Mouse (Mus musculus): Measurements from ENCODE around the gene Ugt1a8.
"Not testable (repeated sequence)": the region's sequence is repeated elsewhere in the genome, so short reads cannot be mapped to it uniquely, and the experiment has no call there.

Gene Ugt1a8

GRCm38 (mm10) chr1:88158430-88158829 lies 70.8 kb downstream of the Ugt1a8 start:
- in situ Hi-C loops (cut with MboI; ENCODE audit: unreplicated experiment in 2 of 2), result no loop called here

- in situ Hi-C loops (cut with MboI; ENCODE audit: unreplicated experiment in 2 of 2), result no loop called here
Observed at GRCm38 (mm10) chr1:88165711-88166110, 78.1 kb downstream of the Ugt1a8 start, which contains the start of gene Ugt1a5. Gene Ugt1a5 (plus strand): TSS chr1:88166012.

- in situ Hi-C loops (cut with MboI; ENCODE audit: unreplicated experiment in 2 of 2), result not testable (repeated sequence)
Observed at GRCm38 (mm10) chr1:88172190-88172589, 84.6 kb downstream of the Ugt1a8 start.

- in situ Hi-C loops (cut with MboI; ENCODE audit: unreplicated experiment in 2 of 2), result no loop called here
Observed at GRCm38 (mm10) chr1:88179657-88180056, 92.0 kb downstream of the Ugt1a8 start.

DNA sequence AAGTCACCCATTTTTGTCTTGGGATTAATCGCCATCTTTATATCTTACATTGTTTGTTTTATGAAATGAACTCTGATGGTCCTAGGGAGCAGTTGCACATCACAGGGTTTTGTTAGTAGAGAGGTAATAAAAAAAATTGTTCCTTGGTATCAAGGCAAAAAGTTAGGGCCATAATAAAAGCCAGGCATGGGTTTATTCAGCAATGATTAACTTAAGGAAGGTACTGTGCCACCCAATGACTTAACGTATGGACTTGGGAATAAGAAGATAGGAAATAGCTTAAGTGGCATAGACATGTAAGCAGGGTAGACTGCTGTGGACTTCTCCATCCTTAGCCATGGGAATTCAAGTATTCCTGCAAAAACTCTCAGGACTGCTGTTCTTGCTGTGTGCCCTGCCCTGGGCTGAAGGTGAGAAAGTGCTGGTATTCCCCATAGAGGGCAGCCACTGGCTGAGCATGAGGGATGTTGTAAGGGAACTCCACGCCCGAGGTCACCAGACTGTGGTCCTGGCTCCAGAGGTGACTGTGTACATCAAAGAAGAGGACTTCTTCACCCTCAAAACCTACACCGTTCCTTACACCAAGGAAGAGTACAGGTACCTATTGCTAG lies 98.8 kb downstream of the Ugt1a8 start:
- in situ Hi-C loops (cut with MboI; ENCODE audit: unreplicated experiment in 2 of 2), result no loop called here

DNA sequence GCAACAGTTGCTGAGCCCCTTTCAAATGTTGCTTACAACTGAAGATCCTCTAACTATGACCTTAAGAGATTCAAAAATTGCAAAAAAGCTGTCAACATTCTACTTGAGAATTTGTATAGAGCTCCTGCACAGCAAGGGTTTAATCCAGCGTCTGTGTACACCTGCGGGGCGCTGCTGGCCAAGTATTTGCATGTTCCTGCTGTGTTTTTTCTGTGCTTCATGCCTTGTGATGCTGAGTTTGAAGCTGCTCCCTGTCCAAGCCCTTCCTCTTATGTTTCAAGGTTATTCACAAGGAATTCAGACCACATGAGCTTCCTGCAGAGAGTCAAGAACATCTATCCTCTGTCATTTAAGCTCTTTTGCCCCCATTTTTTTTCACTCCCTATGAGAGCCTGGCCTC lies 104.5 kb downstream of the Ugt1a8 start:
- in situ Hi-C loops (cut with MboI; ENCODE audit: unreplicated experiment in 2 of 2), result no loop called here

DNA sequence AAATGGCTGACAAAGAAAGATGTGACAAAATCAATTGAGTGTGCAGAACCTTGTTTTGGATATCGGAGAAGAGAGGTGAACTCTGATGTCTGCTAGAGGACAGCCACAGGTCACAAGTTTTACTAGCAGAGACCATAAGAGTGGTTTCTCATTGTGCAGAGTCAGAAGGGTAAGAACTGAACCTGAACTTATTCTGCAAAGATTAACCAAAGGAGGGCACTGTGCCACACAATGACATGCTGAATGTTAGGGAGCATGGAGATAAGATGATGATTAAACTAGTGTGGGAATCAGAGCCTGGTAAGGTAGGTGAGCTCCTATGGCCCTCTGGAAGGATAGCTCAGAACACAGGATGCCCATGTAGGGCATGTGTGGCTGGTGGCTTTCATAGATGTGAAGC lies 108.1 kb downstream of the Ugt1a8 start:
- in situ Hi-C loops (cut with MboI; ENCODE audit: unreplicated experiment in 2 of 2), result no loop called here

DNA sequence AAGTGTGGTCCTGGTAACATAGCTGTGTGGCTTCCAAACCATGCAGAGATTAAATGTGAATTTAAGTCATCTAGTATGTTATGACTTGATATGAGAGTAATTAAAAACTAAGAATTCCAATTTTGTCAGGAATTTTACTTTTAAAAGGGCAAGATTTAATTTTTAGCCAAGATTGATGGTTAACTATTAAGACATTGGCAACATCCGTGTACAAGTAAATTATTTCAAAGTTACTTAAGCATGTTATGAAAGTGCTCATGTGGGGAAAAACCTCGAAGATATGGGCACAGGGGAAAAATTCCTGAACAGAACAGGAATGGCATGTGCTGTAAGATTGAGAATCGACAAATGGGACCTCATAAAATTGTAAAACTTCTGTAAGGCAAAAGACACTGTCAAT lies 109.8 kb downstream of the Ugt1a8 start:
- in situ Hi-C loops (cut with MboI; ENCODE audit: unreplicated experiment in 2 of 2), result no loop called here

DNA sequence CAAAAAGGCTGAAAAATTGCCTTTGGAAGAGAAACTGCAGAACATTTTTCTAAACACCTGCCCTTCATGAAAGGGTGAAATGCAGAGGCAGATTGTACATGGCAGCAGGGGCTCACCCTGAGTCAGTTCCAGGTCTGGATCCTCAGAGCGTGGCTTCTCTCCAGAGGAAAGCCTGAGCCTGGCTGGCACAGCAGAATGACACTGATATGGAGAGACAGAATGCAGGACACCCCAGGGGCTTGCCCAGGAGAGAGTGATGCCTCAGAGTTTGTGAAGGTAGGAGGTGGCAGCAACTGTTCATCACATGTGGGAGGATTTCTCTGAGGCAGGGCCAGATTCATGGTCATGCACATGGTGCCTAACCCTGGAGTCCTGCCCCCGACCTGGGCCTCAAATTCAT lies 112.4 kb downstream of the Ugt1a8 start:
- in situ Hi-C loops (cut with MboI; ENCODE audit: unreplicated experiment in 2 of 2), result no loop called here

- in situ Hi-C loops (cut with MboI; ENCODE audit: unreplicated experiment in 2 of 2), result no loop called here
Observed at GRCm38 (mm10) chr1:88200456-88200855, 112.8 kb downstream of the Ugt1a8 start, which contains the start of gene Ugt1a2. Gene Ugt1a2 (plus strand): TSS chr1:88200601.

GRCm38 (mm10) chr1:88205294-88205922 lies 117.8 kb downstream of the Ugt1a8 start, which contains the start of gene Dnajb3:
Gene Dnajb3 (minus strand): TSS chr1:88205782.
- in situ Hi-C loops (cut with MboI; ENCODE audit: unreplicated experiment in 2 of 2), result no loop called here

- in situ Hi-C loops (cut with MboI; ENCODE audit: unreplicated experiment in 2 of 2), result no loop called here
Observed at GRCm38 (mm10) chr1:88206843-88207479, 119.3 kb downstream of the Ugt1a8 start.

DNA sequence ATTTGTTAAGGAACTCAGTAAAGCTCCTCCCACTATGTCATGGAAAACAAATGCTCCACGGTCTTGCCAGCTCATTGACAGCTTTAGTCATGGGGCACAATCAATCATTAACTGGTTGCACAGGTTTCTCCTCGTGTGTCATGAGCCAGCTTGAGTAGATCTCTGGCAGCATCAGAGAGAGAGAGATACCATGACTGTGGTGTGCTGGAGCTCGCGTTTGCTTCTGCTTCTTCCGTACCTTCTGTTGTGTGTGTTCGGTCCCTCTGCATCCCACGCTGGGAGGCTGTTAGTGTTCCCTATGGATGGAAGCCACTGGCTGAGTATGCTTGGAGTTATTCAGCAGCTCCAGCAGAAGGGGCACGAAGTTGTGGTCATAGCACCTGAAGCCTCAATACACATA lies 124.2 kb downstream of the Ugt1a8 start, which contains the start of gene Ugt1a1:
Gene Ugt1a1, plus strand, starts transcription at position 148 of the 400 bp plus-strand sequence.
- in situ Hi-C loops (cut with MboI; ENCODE audit: unreplicated experiment in 2 of 2), result no loop called here

- in situ Hi-C loops (cut with MboI; ENCODE audit: unreplicated experiment in 2 of 2), result no loop called here
Observed at GRCm38 (mm10) chr1:88212341-88213045, 124.9 kb downstream of the Ugt1a8 start.

GRCm38 (mm10) chr1:88213061-88213460 lies 125.4 kb downstream of the Ugt1a8 start:
- in situ Hi-C loops (cut with MboI; ENCODE audit: unreplicated experiment in 2 of 2), result no loop called here

GRCm38 (mm10) chr1:88213766-88214461 lies 126.3 kb downstream of the Ugt1a8 start:
- in situ Hi-C loops (cut with MboI; ENCODE audit: unreplicated experiment in 2 of 2), result no loop called here

DNA sequence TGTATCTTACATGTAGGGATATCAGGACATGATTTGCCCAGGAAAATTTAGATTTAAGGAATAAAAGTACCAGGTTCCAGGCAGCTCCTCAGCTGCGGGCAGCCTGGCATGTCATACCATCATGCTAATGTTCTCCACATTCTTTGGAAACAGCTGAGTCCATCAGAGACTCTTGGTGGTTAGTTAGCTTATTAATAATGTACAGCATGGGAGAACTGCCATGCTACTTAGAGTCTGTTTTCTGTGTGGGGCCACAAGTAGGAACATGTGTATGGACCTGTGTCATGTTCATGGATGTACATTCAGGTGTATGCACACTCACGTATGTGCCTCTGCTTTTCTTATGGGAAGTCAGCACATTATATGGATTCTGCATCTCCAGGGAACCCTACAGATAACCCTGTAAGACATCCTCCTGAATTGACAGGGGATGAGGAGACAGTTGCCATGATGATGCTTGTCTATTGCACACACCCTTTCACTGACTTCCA lies 126.9 kb downstream of the Ugt1a8 start:
- in situ Hi-C loops (cut with MboI; ENCODE audit: unreplicated experiment in 2 of 2), result no loop called here

- in situ Hi-C loops (cut with MboI; ENCODE audit: unreplicated experiment in 2 of 2), result no loop called here
Observed at GRCm38 (mm10) chr1:88215466-88216380, 128.1 kb downstream of the Ugt1a8 start.

DNA sequence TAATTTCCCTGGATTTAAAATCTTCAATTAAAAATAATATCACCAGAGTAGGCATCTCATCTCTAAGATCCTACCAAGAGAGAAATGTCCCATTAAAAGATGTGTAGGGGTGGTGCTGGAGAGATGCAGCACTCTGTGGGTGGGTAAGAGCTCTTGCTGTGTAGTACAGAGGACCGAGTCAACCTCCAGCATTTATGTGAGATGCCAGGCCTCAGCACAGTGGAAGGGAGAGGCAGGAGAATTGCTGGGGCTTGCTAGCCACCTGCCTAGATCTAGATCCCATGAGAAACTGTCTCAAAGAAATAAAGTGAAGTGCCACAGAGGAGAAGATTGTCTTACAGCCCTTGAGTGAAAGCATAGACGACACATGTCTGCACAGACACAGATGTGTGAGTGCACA lies 128.9 kb downstream of the Ugt1a8 start:
- in situ Hi-C loops (cut with MboI; ENCODE audit: unreplicated experiment in 2 of 2), result no loop called here
